Mouse (Mus musculus) retina, embryonic 14.5 days (tissue): Measurements from ENCODE around the gene Cracr2b.

Source experiments
- DNase-seq: peaks from one replicate; pipeline ENCODE4 v3.0.0-alpha.2; 2015; ENCODE audit warnings: low spot score

Cracr2b gene

GRCm38 (mm10) chr7:141469901-141470636 is 9.2 kb downstream of the Cracr2b start:
- DNase-seq = no peak

GRCm38 (mm10) chr7:141470637-141470944 is 9.7 kb downstream of the Cracr2b start:
- DNase-seq = no peak

- no peak for DNase-seq
These were observed 10.3 kb downstream of the Cracr2b start for GRCm38 (mm10) chr7:141471236-141471635.

GRCm38 (mm10) chr7:141472226-141472625 is 11.3 kb downstream of the Cracr2b start:
- DNase-seq = no peak

GRCm38 (mm10) chr7:141472763-141473162 is 11.9 kb downstream of the Cracr2b start:
- no peak for DNase-seq

GRCm38 (mm10) chr7:141474160-141474559 is 13.3 kb downstream of the Cracr2b start:
- no peak for DNase-seq

- peak; percentile 88 for DNase-seq
These were observed 14.3 kb downstream of the Cracr2b start, which contains the start of the genes Polr2l and Tspan4 for GRCm38 (mm10) chr7:141475011-141475804. TSS of gene Polr2l (minus strand) at chr7:141475132. TSS of gene Tspan4 (plus strand) at chr7:141475240.

- DNase-seq = no peak
These were observed 14.9 kb downstream of the Cracr2b start for GRCm38 (mm10) chr7:141475805-141476158.

- no peak for DNase-seq
These were observed 15.5 kb downstream of the Cracr2b start for GRCm38 (mm10) chr7:141476226-141476980.

- DNase-seq = no peak
These were observed 16.1 kb downstream of the Cracr2b start for GRCm38 (mm10) chr7:141476981-141477370.

GRCm38 (mm10) chr7:141477578-141478269 is 16.8 kb downstream of the Cracr2b start:
- no peak for DNase-seq

- DNase-seq = no peak
These were observed 17.4 kb downstream of the Cracr2b start for GRCm38 (mm10) chr7:141478270-141478748.

GRCm38 (mm10) chr7:141480842-141481497 is 20.1 kb downstream of the Cracr2b start:
- peak; percentile 92 for DNase-seq

- peak; percentile 75 for DNase-seq
These were observed 20.9 kb downstream of the Cracr2b start for GRCm38 (mm10) chr7:141481498-141482401.

- DNase-seq = no peak
These were observed 21.7 kb downstream of the Cracr2b start for GRCm38 (mm10) chr7:141482531-141483024.

GRCm38 (mm10) chr7:141483114-141483653 is 22.3 kb downstream of the Cracr2b start:
- DNase-seq = no peak

- no peak for DNase-seq
These were observed 23.6 kb downstream of the Cracr2b start for GRCm38 (mm10) chr7:141484186-141485120.

- DNase-seq = no peak
These were observed 24.3 kb downstream of the Cracr2b start for GRCm38 (mm10) chr7:141485186-141485585.

GRCm38 (mm10) chr7:141485606-141486005 is 24.7 kb downstream of the Cracr2b start:
- no peak for DNase-seq
